Mouse (Mus musculus) bone marrow macrophage, adult 2 months (primary cell): ENCODE data around the gene Ube2d1.

ENCODE experiments used
- CTCF ChIP-seq: IDR thresholded peaks from 2 replicates; pipeline ENCODE4 v1.5.1; 2012; ENCODE audit warnings: low read depth, mild to moderate bottlenecking, low read length, moderate library complexity
- POLR2A ChIP-seq: IDR thresholded peaks from 2 replicates; pipeline ENCODE4 v1.6.1; 2012; ENCODE audit warnings: mild to moderate bottlenecking, low read depth, low read length, borderline replicate concordance

DNA sequence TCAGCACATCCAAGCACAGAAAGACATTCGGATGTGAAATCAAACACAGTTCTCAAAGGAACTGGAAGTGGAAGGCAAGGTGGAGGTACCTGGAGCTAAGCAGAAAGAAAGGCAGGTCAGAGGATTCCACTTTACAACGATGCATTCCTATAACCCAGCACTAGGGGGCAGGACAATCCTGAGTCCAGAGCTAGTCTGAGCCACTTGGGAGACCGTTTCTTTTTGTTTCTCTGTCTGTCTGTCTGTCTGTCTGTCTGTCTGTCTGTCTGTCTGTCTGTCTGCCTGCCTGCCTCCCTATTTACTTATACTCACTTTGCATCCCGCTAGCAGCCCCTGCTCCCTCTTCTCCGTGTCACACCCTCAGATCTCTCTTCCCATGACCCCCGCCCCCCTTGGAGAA is 21.1 kb upstream of the Ube2d1 start:
- TF ChIP-seq CTCF: peak; percentile 74
- no peak for TF ChIP-seq POLR2A
